Mouse (Mus musculus): ENCODE results near the gene Slc1a7.

GRCm38 (mm10) chr4:107962792-107963191 lies 5.3 kb upstream of the Slc1a7 start:
- no peak for TF ChIP-seq CTCF (IDR thresholded peaks at IDR 0.05; ENCODE audit: extremely low read depth, insufficient read depth, insufficient read length, insufficient replicate concordance)
- no peak for TF ChIP-seq POLR2A (IDR thresholded peaks at IDR 0.05; ENCODE audit: low read depth, low read length)

Data from spleen, adult 2 months (tissue).